Mouse (Mus musculus) spleen, embryonic (tissue): ENCODE measurements around the gene Mrfap1.

Source experiments
- CTCF ChIA-PET: fragments of 350-600 bp; sonication (Branson Sonifier 250); formaldehyde crosslinking; loops from one replicate; lab custom pipeline; 2022; lab: Charles Lee

Gene Mrfap1

GRCm38 (mm10) chr5:36791861-36792260 lies 4.7 kb downstream of the Mrfap1 start:
- CTCF ChIA-PET = interaction anchor here (0.6 kb wide), 1 partner anchor 19 kb away, joined by 4 read pairs; no protein-coding TSS in a partner anchor

GRCm38 (mm10) chr5:36786052-36786451 lies 10.5 kb downstream of the Mrfap1 start:
- CTCF ChIA-PET = no interaction called here

DNA sequence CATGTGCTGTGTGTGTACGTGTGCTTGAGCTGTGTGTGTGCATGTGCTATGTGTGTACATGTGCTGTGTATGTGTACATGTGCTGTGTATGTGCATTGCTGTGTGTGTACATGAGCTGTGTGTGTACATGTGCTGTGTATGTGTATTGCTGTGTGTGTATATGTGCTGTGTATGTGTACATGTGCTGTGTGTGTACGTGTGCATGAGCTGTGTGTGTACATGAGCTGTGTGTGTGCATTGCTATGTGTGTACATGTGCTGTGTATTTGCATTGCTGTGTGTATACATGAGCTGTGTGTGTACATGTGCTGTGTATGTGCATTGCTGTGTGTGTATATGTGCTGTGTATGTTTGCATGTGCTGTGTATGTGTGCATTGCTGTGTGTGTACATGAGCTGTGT lies 17.1 kb downstream of the Mrfap1 start:
- CTCF ChIA-PET = interaction anchor here (0.6 kb wide), 1 partner anchor 315 kb away, joined by 3 read pairs; no protein-coding TSS in a partner anchor

GRCm38 (mm10) chr5:36778901-36779300 lies 17.7 kb downstream of the Mrfap1 start:
- CTCF ChIA-PET = interaction anchor here (0.6 to 0.7 kb wide), 2 partner anchors 172 to 315 kb away, joined by 3 read pairs; no protein-coding TSS in a partner anchor

DNA sequence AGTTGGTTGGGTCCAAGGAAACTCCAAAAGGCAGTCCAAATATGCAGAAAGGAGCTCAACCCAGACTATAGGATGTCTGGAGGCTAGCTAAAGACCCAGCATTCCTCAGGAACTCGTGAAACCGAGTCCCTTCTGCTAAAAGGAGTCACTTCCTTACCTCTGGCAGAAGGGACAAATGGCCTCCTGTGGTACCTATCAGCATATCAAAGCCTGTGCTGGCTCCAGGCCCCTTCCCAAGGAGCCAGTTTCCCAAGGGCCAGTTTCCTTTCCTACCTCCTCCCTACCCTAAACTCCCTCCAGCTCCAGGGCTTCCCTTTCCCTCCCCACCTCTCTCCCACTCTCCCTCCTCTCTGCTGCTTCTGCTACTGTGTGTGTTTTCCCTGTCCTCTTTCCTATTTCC lies 19.4 kb downstream of the Mrfap1 start:
- CTCF ChIA-PET = no interaction called here

- CTCF ChIA-PET = no interaction called here
Measured at GRCm38 (mm10) chr5:36776021-36776575, 20.5 kb downstream of the Mrfap1 start.

- CTCF ChIA-PET = no interaction called here
Measured at GRCm38 (mm10) chr5:36775317-36775716, 21.3 kb downstream of the Mrfap1 start.

DNA sequence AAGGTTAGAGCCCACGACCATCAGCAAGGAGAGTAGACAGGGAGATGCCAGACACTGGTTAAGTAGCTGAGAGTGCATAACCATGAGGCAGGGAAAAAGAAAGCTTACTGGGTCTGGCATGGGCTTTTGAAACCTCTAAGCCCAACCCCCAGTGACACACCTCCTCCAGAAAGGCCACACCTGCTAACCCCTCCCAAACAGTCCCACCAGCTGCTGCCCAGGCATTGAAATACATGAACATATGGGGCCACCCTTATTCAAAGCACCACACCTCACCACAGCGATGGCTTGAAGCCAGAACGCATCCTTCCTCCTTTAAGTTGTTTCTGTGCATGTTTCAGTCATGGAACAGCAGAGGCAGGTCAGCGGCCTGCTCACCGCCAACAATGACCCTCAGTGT lies 24.0 kb downstream of the Mrfap1 start:
- CTCF ChIA-PET = no interaction called here

GRCm38 (mm10) chr5:36769603-36770002 lies 27.0 kb downstream of the Mrfap1 start:
- CTCF ChIA-PET = no interaction called here

GRCm38 (mm10) chr5:36766958-36767703 lies 29.4 kb downstream of the Mrfap1 start:
- CTCF ChIA-PET = no interaction called here

- CTCF ChIA-PET = no interaction called here
Measured at GRCm38 (mm10) chr5:36759848-36760247, 36.7 kb downstream of the Mrfap1 start.

GRCm38 (mm10) chr5:36757033-36757432 lies 39.5 kb downstream of the Mrfap1 start:
- CTCF ChIA-PET = no interaction called here

DNA sequence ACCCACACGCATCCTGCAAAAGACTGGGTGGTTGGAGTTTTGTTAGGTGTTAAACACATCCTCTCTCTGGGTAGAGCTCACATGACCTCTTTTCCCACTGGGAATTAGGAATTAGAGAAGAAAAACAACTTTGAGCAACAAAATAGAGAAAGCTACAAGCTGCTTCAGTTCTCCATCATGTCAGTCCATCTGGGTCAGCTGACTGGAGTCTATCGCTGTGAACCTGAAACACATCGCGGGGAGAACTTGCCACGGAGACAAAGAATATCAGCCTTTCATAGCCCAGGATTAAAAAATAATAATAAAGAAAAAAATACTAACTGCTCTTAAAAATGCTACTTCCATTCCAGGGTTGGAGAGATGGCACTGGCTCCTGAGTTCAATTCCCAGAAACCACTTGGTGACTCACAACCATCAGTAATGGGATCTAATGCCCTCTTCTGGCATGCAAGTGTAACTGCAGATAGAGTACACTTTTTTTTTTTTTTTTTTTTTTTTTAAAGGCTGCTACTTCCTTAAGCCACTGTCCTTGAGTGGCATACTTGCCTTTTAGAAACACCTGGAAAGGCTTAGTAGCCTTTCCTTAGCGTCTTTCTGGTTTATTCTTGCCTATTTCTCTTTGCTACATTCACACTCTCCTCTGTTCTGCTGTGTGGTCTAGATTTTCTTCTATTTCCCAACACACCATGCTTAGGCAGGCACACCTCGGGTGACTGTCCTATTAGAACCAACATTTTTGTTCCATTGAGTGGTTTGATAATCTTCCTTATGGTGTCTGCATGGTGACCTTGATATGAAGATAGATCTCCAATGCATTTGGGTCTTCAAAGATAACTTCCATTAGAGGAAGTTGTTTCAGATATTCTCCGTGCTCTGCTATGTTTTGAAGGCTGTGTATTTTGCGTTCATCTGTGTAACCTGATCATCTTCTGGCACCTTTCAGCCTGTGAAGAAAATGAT lies 46.2 kb downstream of the Mrfap1 start:
- CTCF ChIA-PET = no interaction called here

DNA sequence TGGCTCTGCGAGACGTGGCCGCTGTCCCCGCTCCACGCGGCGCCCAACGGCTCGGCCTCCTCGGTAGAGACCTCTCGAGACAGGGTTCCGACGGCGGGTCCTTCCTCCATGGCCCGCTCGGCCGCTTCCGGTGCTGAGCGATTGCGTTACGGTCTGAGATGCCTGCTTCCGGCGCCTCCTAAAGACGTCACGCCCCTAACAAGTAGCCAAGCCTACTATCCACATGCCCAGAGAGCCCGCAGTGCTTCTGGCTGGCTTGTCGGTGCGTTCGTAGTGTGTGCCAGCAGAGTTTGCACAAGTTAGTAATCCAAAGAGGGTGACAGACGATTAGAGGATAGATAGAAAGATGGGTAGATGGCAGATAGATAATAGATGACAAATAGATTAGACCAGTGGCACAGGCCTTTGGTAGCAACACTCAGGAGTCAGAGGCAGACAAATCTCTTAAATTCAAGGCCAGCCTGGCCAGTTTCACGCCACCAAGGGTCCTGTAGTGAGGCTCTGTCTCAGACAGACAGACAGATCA lies 48.0 kb downstream of the Mrfap1 start, which contains the start of gene Bloc1s4:
Bloc1s4 (minus strand) TSS at position 115 of the 526 bp plus-strand sequence.
- CTCF ChIA-PET = no interaction called here

GRCm38 (mm10) chr5:36747794-36748535 lies 48.6 kb downstream of the Mrfap1 start:
- CTCF ChIA-PET = no interaction called here

DNA sequence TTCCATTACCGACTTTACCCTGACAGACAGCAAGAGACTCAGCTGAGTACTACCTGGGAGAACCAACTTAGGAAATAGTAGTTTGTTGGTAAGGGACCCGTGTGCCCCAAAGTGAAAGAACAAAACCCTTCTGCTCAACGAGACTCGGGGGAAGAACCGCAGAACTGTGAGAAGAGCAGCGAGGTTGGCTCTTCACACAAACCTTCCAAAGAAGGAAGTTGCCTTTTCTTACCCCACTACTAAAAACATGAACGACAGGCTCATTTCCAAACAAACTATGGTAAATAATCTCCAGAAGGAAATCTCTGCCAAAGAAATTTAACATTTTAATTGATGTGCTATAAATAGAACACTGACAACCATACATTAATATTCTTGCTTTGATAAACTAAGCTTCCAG lies 49.5 kb downstream of the Mrfap1 start:
- CTCF ChIA-PET = no interaction called here
